Mouse (Mus musculus) induced T-regulatory cell, adult 2 months (primary cell): Measurements from ENCODE around the gene Mcm10.
"Not testable (repeated sequence)": the region's sequence is repeated elsewhere in the genome, so short reads cannot be mapped to it uniquely, and the experiment has no call there.

Experiments
- DNase-seq: peaks from one replicate; pipeline ENCODE4 v3.0.0-alpha.2; 2012; ENCODE audit warnings: low read depth

Gene Mcm10

GRCm38 (mm10) chr2:4985000-4985399 is 27.6 kb downstream of the Mcm10 start:
- no peak for DNase-seq

- no peak for DNase-seq
Observed at GRCm38 (mm10) chr2:4983987-4984386, 28.6 kb downstream of the Mcm10 start.

GRCm38 (mm10) chr2:4978091-4978490 is 34.5 kb downstream of the Mcm10 start:
- no peak for DNase-seq

- DNase-seq, result no peak
Observed at GRCm38 (mm10) chr2:4975807-4976206, 36.8 kb downstream of the Mcm10 start, which contains the start of gene Ucma. Gene Ucma, plus strand, starts transcription at chr2:4976122.

- no peak for DNase-seq
Observed at GRCm38 (mm10) chr2:4969083-4969482, 43.5 kb downstream of the Mcm10 start.

- DNase-seq, result no peak
Observed at GRCm38 (mm10) chr2:4967806-4968205, 44.8 kb downstream of the Mcm10 start.

- DNase-seq, result no peak
Observed at GRCm38 (mm10) chr2:4958039-4958438, 54.6 kb downstream of the Mcm10 start.

- no peak for DNase-seq
Observed at GRCm38 (mm10) chr2:4954216-4954760, 58.3 kb downstream of the Mcm10 start.

GRCm38 (mm10) chr2:4950986-4951385 is 61.6 kb downstream of the Mcm10 start:
- no peak for DNase-seq

- DNase-seq, result not testable (repeated sequence)
Observed at GRCm38 (mm10) chr2:4949691-4950090, 62.9 kb downstream of the Mcm10 start.

GRCm38 (mm10) chr2:4940861-4941260 is 71.7 kb downstream of the Mcm10 start:
- no peak for DNase-seq
